Mouse (Mus musculus) hindbrain, postnatal 0 days (tissue): ENCODE measurements around the gene Pllp. TPM values are rescaled to one million over a fixed set of nuclear protein-coding genes. Genes with fewer than 3 reads are reported as not detected.
A peak's percentile ranks its signal among the peaks of the same experiment; 100 is the strongest.

ENCODE experiments used
- ATAC-seq: fragments of 200-750 bp; cut with Nextera tagmentation; 2 replicates; pipeline ENCODE4 v1.8.0; 2017; ENCODE audit warnings: mild to moderate bottlenecking, moderate TSS enrichment, moderate library complexity
- DNase-seq: peaks from one replicate; pipeline ENCODE4 v3.0.0-alpha.2; 2015; ENCODE audit warnings: low spot score
- H3K27ac ChIP-seq: fragments of 300-500 bp; sonication (generic); 2 replicates; pipeline ENCODE4 v1.5.1; 2014; ENCODE audit warnings: mild to moderate bottlenecking
- H3K27me3 ChIP-seq: fragments of 300-500 bp; sonication (generic); 2 replicates; pipeline ENCODE4 v1.6.1; 2014; ENCODE audit warnings: low read length, mixed read lengths; ENCODE audit not compliant: insufficient read depth
- H3K36me3 ChIP-seq: fragments of 300-500 bp; sonication (generic); 2 replicates; pipeline ENCODE4 v1.6.1; 2014; ENCODE audit warnings: low read length, mixed read lengths; ENCODE audit not compliant: insufficient read depth
- H3K4me1 ChIP-seq: fragments of 300-500 bp; sonication (generic); 2 replicates; pipeline ENCODE4 v1.6.1; 2014; ENCODE audit warnings: antibody characterized with exemption, low read length, mixed read lengths; ENCODE audit not compliant: insufficient read depth
- H3K4me2 ChIP-seq: fragments of 300-500 bp; sonication (generic); 2 replicates; pipeline ENCODE4 v1.6.1; 2014; ENCODE audit warnings: low read depth, mild to moderate bottlenecking, low read length, moderate library complexity, mixed read lengths
- H3K4me3 ChIP-seq: fragments of 300-500 bp; sonication (generic); 2 replicates; pipeline ENCODE4 v1.5.1; 2014; ENCODE audit warnings: low read length
- H3K9ac ChIP-seq: fragments of 300-500 bp; sonication (generic); replicated peaks from 2 replicates; pipeline ENCODE4 v1.6.1; 2014; ENCODE audit warnings: mild to moderate bottlenecking, low read length, moderate library complexity, mixed read lengths
- H3K9me3 ChIP-seq: fragments of 300-500 bp; sonication (generic); 2 replicates; pipeline ENCODE4 v1.6.1; 2016; ENCODE audit warnings: low read length, mixed read lengths
- CTCF ChIP-seq: IDR thresholded peaks from 2 replicates; pipeline ENCODE4 v1.5.1; 2016; ENCODE audit warnings: antibody characterized with exemption, control low read depth, low read depth
- WGBS: fragments of 180-500 bp; shearing (Covaris S2); extraction: QIAGEN DNeasy Blood & Tissue Kit; methylation state at CpG from one replicate; pipeline ENCODE4 v1.1.7; 2014; 5-methylcytosine and 5-hydroxymethylcytosine counted together
- polyA plus RNA-seq: library from polyadenylated mRNA; unstranded; fragments of >200 nt; fragmentation: Nextera tagmentation; extraction: Ambion mirVana; gene quantifications from 2 replicates; pipeline ENCODE4 v1.2.1, GENCODE M21; 2015
- total RNA-seq: library from RNA; depleted of rRNA; stranded (reverse); fragments of >200 nt; gene quantifications from 2 replicates; pipeline ENCODE4 v1.2.3, GENCODE M21; 2014

Pllp gene
- total and polyA plus RNA-seq, 2 experiments from 2014 or later, result 18.6 to 20.3 TPM

- H3K27me3 ChIP-seq, result no peaks in the 10 kb centered on the region
- no peak overlapping the region for H3K4me2 ChIP-seq
- no peak for DNase-seq
- 79% methylated on average over 3 of the region's 3 CpGs for WGBS
- no peak overlapping the region for H3K9ac ChIP-seq
- H3K4me3 ChIP-seq, result no peak overlapping the region
- H3K27ac ChIP-seq, result no peak overlapping the region
- H3K9me3 ChIP-seq, result no peaks in the 10 kb centered on the region
- ATAC-seq, result no peak
- no peaks in the 10 kb centered on the region for H3K36me3 ChIP-seq
- H3K4me1 ChIP-seq, result no peaks in the 10 kb centered on the region
- peak; percentile 5; the same call in 1 of the 2 replicates for TF ChIP-seq CTCF
Observed at GRCm38 (mm10) chr8:94680414-94680813, 15.7 kb downstream of the Pllp start.

DNA sequence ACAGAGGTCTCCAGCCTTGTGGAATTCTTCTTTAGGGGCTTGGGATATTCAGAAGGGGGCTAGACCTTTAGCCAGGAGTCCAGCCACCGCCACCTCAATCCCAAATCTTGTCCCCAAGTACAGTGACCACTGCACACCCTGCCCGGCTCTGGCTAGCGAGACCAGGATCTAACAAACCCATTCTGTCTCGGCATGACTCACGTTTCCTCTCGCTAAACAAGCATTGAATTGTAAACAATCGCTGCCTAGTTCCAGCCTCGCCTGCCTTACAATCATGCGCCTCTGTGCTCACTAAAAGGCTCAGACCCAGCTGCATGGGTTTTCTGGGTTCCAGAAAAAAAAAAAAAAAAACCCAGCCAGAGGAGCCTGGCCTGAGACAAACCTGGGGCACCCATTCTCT is 17.5 kb downstream of the Pllp start:
- no peak overlapping the region for H3K4me3 ChIP-seq
- H3K4me2 ChIP-seq, result no peak overlapping the region; the same call in 1 of the 2 replicates
- H3K27ac ChIP-seq, result peak overlapping the region; percentile 72
- H3K36me3 ChIP-seq, result peaks cover 11% of the 10 kb centered on the region; the same call in 1 of the 2 replicates
- no peaks in the 10 kb centered on the region for H3K9me3 ChIP-seq
- TF ChIP-seq CTCF, result no peak
- ATAC-seq, result no peak
- no peak overlapping the region for H3K9ac ChIP-seq
- peak; percentile 40 for DNase-seq
- WGBS, result 28% methylated on average over 9 of the region's 9 CpGs
- H3K27me3 ChIP-seq, result no peaks in the 10 kb centered on the region
- no peaks in the 10 kb centered on the region for H3K4me1 ChIP-seq

DNA sequence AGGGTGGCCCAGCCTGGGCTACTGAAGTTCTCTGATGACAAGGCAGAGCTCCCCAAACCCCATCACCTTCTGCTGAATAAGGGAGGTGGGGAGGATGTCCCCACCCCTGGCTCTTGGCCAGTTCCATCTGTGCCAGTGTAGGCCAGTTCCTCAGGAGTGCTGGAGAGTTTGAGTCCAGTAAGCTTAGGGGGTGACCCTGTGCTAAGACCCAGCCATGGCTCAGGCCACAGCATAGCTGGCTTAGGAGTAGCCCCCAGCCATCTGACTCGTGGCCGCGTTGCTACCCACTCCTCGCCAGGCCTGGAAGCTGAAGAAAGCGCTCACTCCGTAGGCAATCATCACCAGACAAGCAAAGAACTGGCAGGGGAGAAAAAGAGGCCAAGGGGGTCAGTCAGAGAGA is 20.2 kb downstream of the Pllp start:
- WGBS, result 65% methylated on average over 6 of the region's 6 CpGs
- no peak overlapping the region for H3K9ac ChIP-seq
- H3K9me3 ChIP-seq, result no peaks in the 10 kb centered on the region
- no peaks in the 10 kb centered on the region for H3K27me3 ChIP-seq
- no peak for TF ChIP-seq CTCF
- ATAC-seq (peak; percentile 36; the same call in 1 of the 2 replicates), DNase-seq (no peak)
- H3K4me1 ChIP-seq, result no peaks in the 10 kb centered on the region
- no peak overlapping the region for H3K27ac ChIP-seq
- peaks cover 37% of the 10 kb centered on the region for H3K36me3 ChIP-seq
- no peak overlapping the region for H3K4me3 ChIP-seq
- H3K4me2 ChIP-seq, result no peak overlapping the region

DNA sequence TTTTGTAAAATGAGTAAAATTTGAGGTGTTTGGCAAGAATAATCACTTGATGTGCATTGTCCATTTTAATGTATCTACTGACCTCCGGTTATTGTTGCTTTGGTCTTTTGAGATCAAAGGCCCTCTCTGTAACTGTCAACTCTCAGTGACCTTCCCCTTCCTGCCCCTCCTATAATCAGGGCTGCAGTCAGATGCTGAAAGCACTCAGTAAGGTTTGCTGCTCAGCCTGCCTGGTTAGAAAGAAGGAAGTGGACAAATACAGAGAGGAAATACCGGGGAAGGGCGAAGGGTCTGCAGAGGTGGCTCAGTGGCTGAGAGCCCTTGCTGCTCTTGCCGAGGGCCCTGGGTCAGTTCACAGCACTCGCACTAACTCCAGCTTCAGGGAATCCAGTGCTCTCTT is 21.7 kb downstream of the Pllp start:
- Histone ChIP-seq H3K4me3 (no peak overlapping the region), H3K4me1 (no peaks in the 10 kb centered on the region), H3K4me2 (no peak overlapping the region), H3K9me3 (no peaks in the 10 kb centered on the region), H3K27ac (no peak overlapping the region), H3K27me3 (no peaks in the 10 kb centered on the region), H3K9ac (no peak overlapping the region), H3K36me3 (peaks cover 43% of the 10 kb centered on the region)
- WGBS, result 93% methylated on average over 5 of the region's 5 CpGs
- no peak for TF ChIP-seq CTCF
- ATAC-seq (no peak), DNase-seq (no peak)

GRCm38 (mm10) chr8:94666456-94667308 is 29.4 kb downstream of the Pllp start, which contains the start of gene Arl2bp:
Gene Arl2bp, plus strand, starts transcription at chr8:94666600.
- Histone ChIP-seq H3K4me3 (peak within 1 kb of the TSS; percentile 74), H3K4me2 (peak within 1 kb of the TSS; percentile 78), H3K27ac (peak within 1 kb of the TSS; percentile 94), H3K36me3 (peaks cover 13% of the 10 kb centered on the region), H3K9ac (peak within 1 kb of the TSS; percentile 99), H3K4me1 (peaks cover 8% of the 10 kb centered on the region; the same call in 1 of the 2 replicates), H3K9me3 (no peaks in the 10 kb centered on the region), H3K27me3 (no peaks in the 10 kb centered on the region)
- TF ChIP-seq CTCF, result no peak
- ATAC-seq (peak; percentile 98), DNase-seq (peak; percentile 97)
- under 1% methylated on average over 74 of the region's 74 CpGs for WGBS

GRCm38 (mm10) chr8:94664722-94665121 is 31.4 kb downstream of the Pllp start:
- no peak for TF ChIP-seq CTCF
- no peak for ATAC-seq
- 85% methylated on average over 2 of the region's 2 CpGs for WGBS

GRCm38 (mm10) chr8:94660418-94660817 is 35.7 kb downstream of the Pllp start:
- Histone ChIP-seq H3K27me3 (no peaks in the 10 kb centered on the region), H3K4me3 (no peak overlapping the region), H3K9ac (no peak overlapping the region), H3K36me3 (no peaks in the 10 kb centered on the region; the same call in 1 of the 2 replicates), H3K4me1 (no peaks in the 10 kb centered on the region), H3K9me3 (no peaks in the 10 kb centered on the region), H3K27ac (no peak overlapping the region), H3K4me2 (no peak overlapping the region)
- no peak for ATAC-seq
- no peak for DNase-seq
- no peak for TF ChIP-seq CTCF
- 89% methylated on average over 4 of the region's 4 CpGs for WGBS

More at GRCm38 (mm10) chr8:94664722-94665121, 31.4 kb downstream of the Pllp start:
- Histone ChIP-seq H3K27ac (no peak overlapping the region), H3K4me2 (no peak overlapping the region), H3K27me3 (no peaks in the 10 kb centered on the region), H3K4me1 (peaks cover 8% of the 10 kb centered on the region; the same call in 1 of the 2 replicates), H3K4me3 (no peak overlapping the region), H3K9ac (no peak overlapping the region), H3K9me3 (no peaks in the 10 kb centered on the region), H3K36me3 (no peaks in the 10 kb centered on the region; the same call in 1 of the 2 replicates)
- DNase-seq, result no peak
